Mouse (Mus musculus) ovary, adult 2 months (tissue): ENCODE data around the gene Rcn3. TPM values are rescaled to one million over a fixed set of nuclear protein-coding genes. Genes with fewer than 3 reads are reported as not detected.

Experiments
- polyA plus RNA-seq: library from polyadenylated mRNA; depleted of rRNA; stranded (reverse); fragments of >200 nt; gene quantifications from 2 replicates; pipeline ENCODE4 v1.2.3, GENCODE M21; 2012; rRNA removed

The Rcn3 gene
- polyA plus RNA-seq: 537 and 545 TPM in 2 replicates

GRCm38 (mm10) chr7:45092048-45092447 lies at the start of gene Rcn3:
Gene Rcn3, minus strand, starts transcription at chr7:45092221.

GRCm38 (mm10) chr7:45135993-45136567 lies 44.1 kb upstream of the Rcn3 start, which contains the start of the genes Gm45713 and Flt3l:
Gene Gm45713, minus strand, starts transcription at chr7:45136231.
Gene Flt3l, minus strand, starts transcription at chr7:45136432.

GRCm38 (mm10) chr7:45128624-45129246 lies 36.7 kb upstream of the Rcn3 start, which contains the start of gene Rpl13a:
Gene Rpl13a, minus strand, starts transcription at chr7:45128761.

GRCm38 (mm10) chr7:45124224-45125143 lies 32.5 kb upstream of the Rcn3 start, which contains the start of gene Rps11:
Gene Rps11, minus strand, starts transcription at chr7:45124439.

GRCm38 (mm10) chr7:45103652-45104180 lies 11.7 kb upstream of the Rcn3 start, which contains the start of gene Fcgrt:
Gene Fcgrt, minus strand, starts transcription at chr7:45103851.

GRCm38 (mm10) chr7:45062239-45062835 lies 29.7 kb downstream of the Rcn3 start, which contains the start of the genes Nosip and Prrg2:
Gene Nosip, plus strand, starts transcription at chr7:45062429.
Gene Prrg2, minus strand, starts transcription at chr7:45062677.

GRCm38 (mm10) chr7:45052862-45053116 lies 39.2 kb downstream of the Rcn3 start, which contains the start of gene Prr12:
Gene Prr12, minus strand, starts transcription at chr7:45052881.

Other genes starting within 250 kb of the Rcn3 start
- gene Akt1s1, start 243.2 kb downstream of the Rcn3 start, polyA plus RNA-seq: 475 and 657 TPM in 2 replicates
- 147 and 164 TPM in 2 replicates for gene Tbc1d17, start 243.1 kb downstream of the Rcn3 start, polyA plus RNA-seq
- 65.1 and 72.1 TPM in 2 replicates for gene Pnkp, start 235.1 kb downstream of the Rcn3 start, polyA plus RNA-seq
- gene Ptov1, start 222.4 kb downstream of the Rcn3 start, polyA plus RNA-seq: 762 and 793 TPM in 2 replicates
- 274 and 494 TPM in 2 replicates for gene Med25, start 199.5 kb downstream of the Rcn3 start, polyA plus RNA-seq
- gene Fuz, start 196.1 kb downstream of the Rcn3 start, polyA plus RNA-seq: 133 and 143 TPM in 2 replicates
- gene Ap2a1, start 162.7 kb downstream of the Rcn3 start, polyA plus RNA-seq: 132 and 136 TPM in 2 replicates
- 0.08 TPM in 1 of 2 replicates, not detected in the other for gene Tsks, start 149.0 kb downstream of the Rcn3 start, polyA plus RNA-seq
- gene Cpt1c, start 117.4 kb downstream of the Rcn3 start, polyA plus RNA-seq: 61.1 and 66.1 TPM in 2 replicates
- 364 and 448 TPM in 2 replicates for gene Prmt1, start 105.7 kb downstream of the Rcn3 start, polyA plus RNA-seq
- 154 and 158 TPM in 2 replicates for gene Irf3, start 94.6 kb downstream of the Rcn3 start, polyA plus RNA-seq
- 43.3 and 49.2 TPM in 2 replicates for gene Bcl2l12, start 93.5 kb downstream of the Rcn3 start, polyA plus RNA-seq
- gene Scaf1, start 75.9 kb downstream of the Rcn3 start, polyA plus RNA-seq: 116 and 132 TPM in 2 replicates
- 161 and 171 TPM in 2 replicates for gene Rras, start 74.3 kb downstream of the Rcn3 start, polyA plus RNA-seq
- 17.5 and 18.4 TPM in 2 replicates for gene Prr12, start 39.3 kb downstream of the Rcn3 start, polyA plus RNA-seq
- 157 and 163 TPM in 2 replicates for gene Nosip, start 29.8 kb downstream of the Rcn3 start, polyA plus RNA-seq
- gene Prrg2, start 29.5 kb downstream of the Rcn3 start, polyA plus RNA-seq: 90.9 and 100 TPM in 2 replicates
- gene Fcgrt, start 11.6 kb upstream of the Rcn3 start, polyA plus RNA-seq: 132 and 135 TPM in 2 replicates
- 173 and 237 TPM in 2 replicates for gene Rps11, start 32.2 kb upstream of the Rcn3 start, polyA plus RNA-seq
- 1,241 and 3,203 TPM in 2 replicates for gene Rpl13a, start 36.5 kb upstream of the Rcn3 start, polyA plus RNA-seq
- gene Gm45713, start 44.0 kb upstream of the Rcn3 start, polyA plus RNA-seq: 1.9 TPM in 1 of 2 replicates, not detected in the other
- gene Flt3l, start 44.2 kb upstream of the Rcn3 start, polyA plus RNA-seq: 38.5 and 68.0 TPM in 2 replicates
- gene Pih1d1, start 62.1 kb upstream of the Rcn3 start, polyA plus RNA-seq: 60.2 and 64.9 TPM in 2 replicates
- gene Aldh16a1, start 62.4 kb upstream of the Rcn3 start, polyA plus RNA-seq: 87.7 and 97.6 TPM in 2 replicates
- gene Slc17a7, start 71.7 kb upstream of the Rcn3 start, polyA plus RNA-seq: 0.17 and 0.20 TPM in 2 replicates
- not detected in 2 replicates for gene Gfy, start 87.3 kb upstream of the Rcn3 start, polyA plus RNA-seq
- not detected in 2 replicates for gene Pth2, start 88.8 kb upstream of the Rcn3 start, polyA plus RNA-seq
- gene Ccdc155, start 112.7 kb upstream of the Rcn3 start, polyA plus RNA-seq: 3.1 and 4.1 TPM in 2 replicates
- 2.1 and 3.3 TPM in 2 replicates for gene Dkkl1, start 119.9 kb upstream of the Rcn3 start, polyA plus RNA-seq
- gene Tead2, start 123.5 kb upstream of the Rcn3 start, polyA plus RNA-seq: 119 and 183 TPM in 2 replicates
- gene Cd37, start 146.9 kb upstream of the Rcn3 start, polyA plus RNA-seq: 13.2 and 14.5 TPM in 2 replicates
- 0.15 and 0.40 TPM in 2 replicates for gene Slc6a16, start 148.9 kb upstream of the Rcn3 start, polyA plus RNA-seq
- gene Slc6a21, start 185.3 kb upstream of the Rcn3 start, polyA plus RNA-seq: 0.24 TPM in 1 of 2 replicates, not detected in the other
- gene Trpm4, start 241.6 kb upstream of the Rcn3 start, polyA plus RNA-seq: 58.6 and 62.0 TPM in 2 replicates
- 0.46 and 0.51 TPM in 2 replicates for gene Hrc, start 243.1 kb upstream of the Rcn3 start, polyA plus RNA-seq